Comparison of ENCODE assay signal across 8 mouse cellular contexts in the genomic region with DNA sequence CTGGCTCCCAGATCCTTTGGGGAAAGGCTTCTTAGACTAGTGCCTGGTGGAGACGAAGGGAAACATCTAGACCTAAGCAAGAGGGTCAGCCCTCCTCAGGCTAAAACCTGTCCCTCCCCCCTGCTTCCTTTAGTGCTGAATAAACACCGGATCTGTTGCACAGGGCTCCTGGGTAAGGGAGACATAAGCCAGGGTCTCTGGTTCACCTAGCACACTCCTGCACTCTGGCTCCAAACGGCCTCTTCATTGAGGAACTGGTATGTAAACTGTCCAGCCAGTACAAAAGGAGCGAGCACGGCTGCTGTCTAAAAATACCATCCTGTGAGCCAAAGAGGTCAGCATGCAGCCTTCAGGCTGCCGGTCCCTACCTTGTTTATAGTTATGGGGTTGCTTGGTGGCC.
DNase-seq lines count a peak whose midpoint lies in the region; ATAC-seq and TF ChIP-seq lines count a peak whose summit lies in the region.

No protein-coding gene starts in this region.

- no peak for TF ChIP-seq CTCF in gastrocnemius, adult 2 months (IDR thresholded peaks at IDR 0.05)

- H3K9me3 ChIP-seq in embryonic facial prominence, embryonic 10.5 days = no peaks in the 10 kb centered on the region
- no peaks in the 10 kb centered on the region for H3K9me3 ChIP-seq in lung, embryonic 16.5 days (ENCODE audit: control insufficient read depth, low read length)

- intact Hi-C loops in gastrocnemius, adult 2 months (cut with DNase I) = no loop called here
- intact Hi-C loops in heart, postnatal 10 days (cut with DNase I) = loop anchor here (2.0 kb wide), 1 partner anchor 15 kb away; no protein-coding TSS in a partner anchor

- peak; percentile 73 for ATAC-seq in lung, embryonic 16.5 days (ENCODE audit: low read depth)

- peaks cover 3% of the 10 kb centered on the region; the same call in 1 of the 2 replicates for H3K36me3 ChIP-seq in embryonic facial prominence, embryonic 10.5 days (replicated peaks)
- no peaks in the 10 kb centered on the region for H3K36me3 ChIP-seq in lung, embryonic 16.5 days (ENCODE audit: control insufficient read depth, insufficient read depth, low read length)

- H3K27me3 ChIP-seq in embryonic facial prominence, embryonic 10.5 days (replicated peaks; ENCODE audit: low read depth, poor library complexity, severe bottlenecking) = no peaks in the 10 kb centered on the region
- H3K27me3 ChIP-seq in lung, embryonic 16.5 days (ENCODE audit: control insufficient read depth, insufficient read depth, low read depth, low read length) = no peaks in the 10 kb centered on the region

- H3K4me2 ChIP-seq in lung, embryonic 16.5 days (ENCODE audit: low read depth, low read length) = peak overlapping the region; percentile 7; the same call in 1 of the 2 replicates

- DNase-seq in gastrocnemius, adult 2 months = no peak
- no peak for DNase-seq in gastrocnemius, postnatal 10 days
- no peak for DNase-seq in embryonic facial prominence, embryonic 10.5 days (ENCODE audit: low spot score)
- DNase-seq in heart, postnatal 10 days = peak; percentile 56 to 64
- no peak for DNase-seq in spleen, postnatal 10 days (ENCODE audit: low spot score in 2 of 2)
- no peak for DNase-seq in frontal cortex, postnatal 14 days (ENCODE audit: low spot score in 2 of 2)
- no peak for DNase-seq in cerebellum, adult 11-12 months

- 37% methylated on average over 6 of the region's 6 CpGs for WGBS in embryonic facial prominence, embryonic 10.5 days
- 15% methylated on average over 6 of the region's 6 CpGs for WGBS in lung, embryonic 16.5 days

- H3K27ac ChIP-seq in gastrocnemius, adult 2 months = peak overlapping the region; percentile 86
- peak overlapping the region; percentile 70 for H3K27ac ChIP-seq in embryonic facial prominence, embryonic 10.5 days (replicated peaks)
- H3K27ac ChIP-seq in lung, embryonic 16.5 days (ENCODE audit: low read length) = peak overlapping the region; percentile 86

- peak overlapping the region; percentile 34; the same call in 1 of the 2 replicates for H3K4me3 ChIP-seq in gastrocnemius, adult 2 months
- H3K4me3 ChIP-seq in embryonic facial prominence, embryonic 10.5 days = no peak overlapping the region
- no peak overlapping the region for H3K4me3 ChIP-seq in lung, embryonic 16.5 days (ENCODE audit: low read length)

- peak overlapping the region; percentile 1; the same call in 1 of the 2 replicates for H3K9ac ChIP-seq in lung, embryonic 16.5 days (ENCODE audit: low read length)

- peaks cover 42% of the 10 kb centered on the region for H3K4me1 ChIP-seq in embryonic facial prominence, embryonic 10.5 days
- H3K4me1 ChIP-seq in lung, embryonic 16.5 days (replicated peaks; ENCODE audit: control insufficient read depth, insufficient read depth, low read length) = peaks cover 12% of the 10 kb centered on the region

Comparison
In these comparisons a context has a peak if more than half of its experiments do, and no peak if none do; other contexts are left out.
1. DNase-seq: peak in heart, postnatal 10 days (2 of 2); none in gastrocnemius, adult 2 months (single experiment), gastrocnemius, postnatal 10 days (single experiment), embryonic facial prominence, embryonic 10.5 days (single experiment), spleen, postnatal 10 days (0 of 2), frontal cortex, postnatal 14 days (0 of 2) and cerebellum, adult 11-12 months (single experiment).
2. Peak in every context shown above with its lines, with median percentiles within 50 percentile points of each other: H3K27ac ChIP-seq.